Mouse (Mus musculus): ENCODE data around the gene Bmp6.

- TF ChIP-seq POLR2A (IDR thresholded peaks at IDR 0.05; ENCODE audit: low read depth, low read length) (no peak), CTCF (IDR thresholded peaks at IDR 0.05; ENCODE audit: borderline replicate concordance, insufficient read depth, low read length) (no peak)
These were observed 8.7 kb downstream of the Bmp6 start for GRCm38 (mm10) chr13:38353420-38354255.
